Mouse (Mus musculus) right cerebral cortex, postnatal 10 days (tissue): ENCODE data around the gene Nck2.
A peak's percentile ranks its signal among the peaks of the same experiment; 100 is the strongest.

Source experiments
- DNase-seq, 2 experiments: peaks; one replicate each; pipeline ENCODE4 v3.0.0; 2021; ENCODE audit warnings: low spot score in 2 of 2

Nck2 gene

DNA sequence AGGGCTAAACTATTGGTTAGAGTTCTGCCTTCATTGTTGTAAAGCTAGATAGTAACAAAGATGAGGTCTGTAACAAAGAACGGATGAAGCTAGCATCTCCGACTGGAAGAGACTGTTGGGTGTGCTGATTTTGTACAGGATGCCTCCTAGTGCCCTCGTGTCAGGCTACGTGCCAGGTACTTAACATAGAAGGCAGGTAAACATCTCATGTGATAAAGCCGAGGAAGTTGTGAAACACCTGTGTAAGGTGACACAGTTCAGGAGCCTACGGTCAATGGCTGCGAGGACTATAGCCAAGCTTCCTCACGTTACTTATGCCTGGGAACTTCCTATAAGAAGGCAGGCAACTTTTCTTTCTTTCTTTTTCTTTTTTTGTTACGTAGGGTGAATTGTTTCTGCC lies at the start of gene Nck2:
Gene Nck2 (plus strand): TSS at position 49 of the 400 bp plus-strand sequence.
- no peak for DNase-seq

DNA sequence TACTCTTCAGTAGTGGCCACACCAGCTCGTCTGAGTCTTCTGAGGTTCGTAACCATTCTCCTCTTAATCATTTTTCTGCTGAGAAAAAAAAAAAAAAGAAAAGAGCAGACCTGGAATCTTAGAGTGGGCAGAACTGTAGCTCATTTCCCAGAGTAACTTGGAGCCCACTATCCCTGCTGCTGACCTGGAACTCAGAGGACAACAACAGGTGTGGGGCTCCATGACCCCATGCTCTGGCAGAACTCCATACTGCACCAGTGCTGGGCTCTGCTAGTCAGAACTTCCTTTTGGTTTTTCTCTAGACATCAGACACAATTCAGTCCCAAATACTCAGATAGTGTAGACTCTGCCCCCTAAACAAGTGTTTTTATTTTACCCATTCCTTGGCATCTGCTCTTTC lies 49.3 kb upstream of the Nck2 start:
- no peak for DNase-seq

DNA sequence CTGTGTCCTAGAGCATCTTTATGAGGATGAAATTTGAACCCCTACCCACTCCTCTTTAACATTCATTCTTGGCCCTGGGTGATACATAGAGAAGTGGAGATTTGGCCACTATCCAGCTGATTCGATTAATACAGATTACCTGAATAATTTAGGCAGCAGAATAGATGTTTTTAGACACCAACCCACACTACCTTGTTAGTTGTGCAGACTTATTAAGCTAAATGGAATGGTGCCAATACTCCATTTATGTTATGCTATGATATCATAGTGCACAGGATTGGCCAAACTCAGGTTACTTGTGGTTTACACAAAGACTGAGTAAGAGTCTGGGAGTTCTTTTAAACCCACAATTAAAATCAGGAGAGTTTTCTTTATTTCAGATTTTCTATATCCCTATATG lies 48.6 kb upstream of the Nck2 start:
- DNase-seq, result no peak

DNA sequence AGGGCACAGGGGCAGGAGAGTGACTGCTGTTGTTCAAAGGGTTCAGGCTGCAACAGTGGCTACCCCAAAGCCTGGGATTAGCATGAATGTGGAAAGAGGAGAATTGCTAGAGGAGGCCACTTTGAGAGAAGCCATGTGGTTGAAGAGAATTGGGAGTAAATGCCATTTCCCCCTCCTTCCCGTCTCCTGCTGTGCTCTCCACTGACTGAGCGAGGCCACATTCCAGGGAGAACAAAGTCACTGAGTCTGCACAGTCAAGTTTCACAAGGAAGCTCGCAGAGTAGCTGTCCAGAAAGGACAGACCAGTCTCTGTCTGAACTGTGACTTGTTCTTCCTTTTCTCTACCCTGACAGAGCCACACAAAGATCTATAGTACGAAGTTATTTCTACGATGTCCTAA lies 47.9 kb upstream of the Nck2 start:
- DNase-seq, result no peak

DNA sequence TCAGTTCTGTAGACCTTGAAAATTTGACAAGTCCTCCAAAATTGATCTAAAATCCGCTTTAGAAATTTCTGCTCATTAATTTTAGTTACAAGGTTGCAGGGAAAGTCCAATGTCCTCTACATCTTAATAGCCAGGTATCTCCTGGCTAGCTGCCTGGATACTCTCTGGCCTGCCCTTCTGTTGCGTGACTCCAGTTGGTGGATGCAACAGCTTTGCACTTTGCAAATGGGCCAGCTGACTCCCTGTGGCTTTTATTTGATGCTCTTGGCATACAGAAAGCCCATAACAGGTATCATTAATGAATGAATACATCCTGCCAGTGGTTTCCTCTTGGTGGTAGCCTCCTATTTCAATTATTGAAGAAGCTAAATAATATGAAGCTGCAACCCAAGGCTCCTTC lies 47.3 kb upstream of the Nck2 start:
- no peak for DNase-seq

DNA sequence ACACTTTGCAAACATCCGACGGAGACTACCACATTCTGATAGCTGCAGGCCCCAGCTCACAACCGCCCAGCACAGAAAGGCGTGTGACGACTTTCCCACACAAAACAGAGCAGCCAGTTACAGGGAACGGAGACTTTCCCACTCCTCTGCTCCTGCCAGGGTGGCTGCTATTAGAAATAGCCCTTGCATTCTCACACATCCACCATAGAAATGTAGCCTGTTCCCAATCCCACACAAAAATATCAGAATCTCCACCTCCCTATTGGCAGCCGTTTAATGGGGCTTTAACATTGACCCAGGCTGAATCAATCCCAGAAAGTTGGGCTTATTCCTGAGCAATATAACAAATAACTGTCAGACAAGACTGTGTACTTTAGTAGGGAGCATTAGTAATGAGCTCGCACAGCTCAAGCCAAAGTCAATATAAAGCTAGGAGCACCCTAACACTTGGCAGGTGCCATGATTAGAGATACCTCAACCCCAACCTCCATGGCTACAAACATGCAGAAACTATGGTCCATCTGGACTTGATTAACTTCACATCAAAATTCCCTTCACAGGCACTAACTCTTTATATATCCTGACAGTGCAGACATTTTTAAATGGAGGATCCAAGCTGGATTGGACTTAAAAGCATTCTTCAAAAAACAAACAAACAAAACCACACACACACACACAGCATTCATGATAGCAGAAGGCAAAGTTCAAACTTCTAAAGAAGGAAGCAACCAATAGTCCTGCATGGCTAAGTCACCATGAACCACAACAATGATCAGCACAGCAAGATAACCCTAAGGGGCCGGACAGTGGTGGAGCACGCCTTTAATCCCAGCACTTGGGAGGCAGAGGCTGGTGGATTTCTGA lies 45.4 kb upstream of the Nck2 start:
- DNase-seq, result no peak

DNA sequence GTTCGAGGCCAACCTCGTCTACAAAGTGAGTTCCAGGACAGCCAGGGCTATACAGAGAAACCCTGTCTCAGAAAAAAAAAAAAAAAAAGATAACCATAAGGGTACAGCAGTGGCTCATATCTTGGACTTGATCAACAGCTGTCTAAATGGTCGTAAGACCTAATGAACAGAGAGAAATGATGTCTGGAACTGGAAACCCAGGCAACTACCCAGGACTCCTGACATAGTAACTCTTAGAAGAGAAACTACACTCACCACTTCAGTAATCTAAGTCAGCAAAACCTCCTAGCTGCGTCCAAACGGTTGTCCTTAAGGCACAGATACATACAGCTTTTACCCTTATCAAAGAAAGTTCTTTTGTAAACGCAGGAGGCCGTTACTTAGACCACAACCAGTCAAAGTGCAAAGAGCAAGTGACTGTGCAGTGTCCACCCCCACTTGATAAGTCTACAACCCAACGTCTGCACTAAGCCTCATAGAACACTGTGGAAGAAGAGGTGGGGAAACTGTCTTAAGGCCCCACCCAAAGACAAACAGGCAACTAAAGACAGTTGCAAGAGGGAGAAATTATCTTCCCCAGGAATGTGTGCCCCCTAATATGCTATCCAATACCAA lies 44.7 kb upstream of the Nck2 start:
- DNase-seq, result no peak

DNA sequence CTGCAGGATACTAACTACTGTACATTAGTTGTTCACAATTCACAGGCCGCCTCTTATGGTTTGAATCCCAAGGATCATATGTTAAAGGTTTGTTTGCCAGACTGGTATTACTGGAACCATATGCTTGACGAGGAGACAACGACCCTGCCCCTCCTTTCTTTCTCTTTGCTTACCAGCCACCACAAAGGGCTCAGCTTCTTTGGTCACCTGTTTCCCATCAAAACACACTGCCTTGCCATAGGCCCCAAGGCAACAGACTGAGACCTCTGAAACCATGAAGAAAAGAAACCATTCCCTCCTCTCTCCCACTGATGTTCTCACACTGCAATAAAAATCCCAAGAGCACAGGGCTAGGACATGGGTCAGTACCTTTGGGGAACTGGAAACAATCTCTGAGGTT lies 43.7 kb upstream of the Nck2 start:
- DNase-seq, result no peak

DNA sequence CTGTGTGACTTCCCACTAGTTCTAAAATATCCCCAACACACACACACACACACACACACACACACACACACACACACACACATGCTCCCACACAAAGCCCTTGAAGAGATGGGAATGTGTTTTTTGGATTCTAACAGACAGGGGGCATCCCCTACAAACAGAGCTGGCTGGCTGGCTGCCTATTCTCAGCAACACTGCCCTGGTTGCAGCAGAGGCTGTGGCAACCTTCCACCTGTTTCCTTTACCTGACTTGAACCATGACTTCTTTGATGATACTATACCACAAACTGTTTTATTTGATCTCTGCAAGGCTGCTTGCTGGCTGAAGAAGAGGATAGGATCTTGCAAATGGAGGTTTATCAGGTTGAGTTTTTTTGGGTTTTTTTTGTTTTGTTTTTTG lies 41.0 kb upstream of the Nck2 start:
- no peak for DNase-seq

DNA sequence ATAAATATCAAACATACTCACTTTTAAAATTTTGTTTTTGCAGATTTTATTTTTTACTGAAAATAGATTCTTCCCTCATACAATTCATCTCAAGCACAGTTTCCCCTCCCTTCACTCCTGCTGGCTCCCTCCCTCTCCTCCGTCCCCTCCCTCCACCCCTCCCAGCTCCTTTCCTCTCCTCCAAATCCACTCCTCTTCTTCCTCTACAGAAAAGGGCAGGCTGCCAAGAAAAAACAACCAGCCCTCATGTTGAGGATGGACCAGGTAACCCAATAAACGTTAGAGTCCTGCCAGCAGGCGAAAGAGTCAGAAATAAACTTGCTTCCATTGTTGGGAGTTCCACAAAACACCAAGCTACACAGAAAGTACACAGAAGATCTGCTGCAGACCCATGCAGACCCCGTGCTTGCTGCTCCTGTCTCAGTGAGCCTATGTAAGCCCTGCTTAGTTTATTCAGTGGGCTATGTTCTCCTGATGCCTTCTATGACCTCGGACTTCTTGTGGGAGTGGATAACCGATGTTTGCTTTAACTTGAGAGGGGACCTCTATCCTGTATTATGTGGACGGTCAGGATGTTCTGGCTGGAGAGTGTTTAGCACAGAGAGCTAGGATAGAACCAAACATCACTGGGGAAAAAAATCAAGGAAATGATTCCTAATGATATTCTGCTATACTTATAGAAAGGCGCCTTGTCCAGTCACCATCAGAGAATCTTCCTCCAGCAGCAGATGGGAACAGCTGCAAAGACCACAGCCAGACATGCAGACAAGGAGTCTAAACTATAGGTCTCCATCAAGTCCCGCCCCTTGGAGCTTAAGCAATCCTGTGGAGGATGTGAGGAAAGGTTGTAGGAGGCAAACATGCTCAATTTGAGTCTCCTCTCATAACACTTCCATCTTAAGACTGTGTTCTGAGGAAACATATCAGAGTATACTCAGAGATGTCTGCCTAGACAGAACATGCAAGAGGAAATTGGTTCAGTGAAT lies 39.4 kb upstream of the Nck2 start:
- DNase-seq, result no peak

DNA sequence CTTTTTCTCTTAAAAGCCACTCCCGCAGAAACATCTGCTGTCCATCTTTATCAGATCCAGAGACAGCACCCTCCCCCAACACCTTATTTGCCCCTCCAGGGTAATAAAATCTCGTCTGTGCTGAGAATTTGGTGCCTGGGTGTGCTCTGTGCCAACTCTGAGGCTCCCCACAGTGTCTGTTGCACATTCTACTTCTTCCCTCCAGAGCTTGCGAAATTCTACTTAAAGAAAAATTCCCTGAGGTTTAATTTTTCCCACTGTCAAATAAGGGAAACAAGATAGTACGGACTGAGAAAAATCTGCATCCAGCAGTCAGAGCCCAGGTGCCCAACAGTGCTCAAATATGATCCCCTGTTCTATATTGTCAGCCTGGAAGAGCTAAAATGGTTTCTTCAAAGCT lies 35.4 kb upstream of the Nck2 start:
- no peak for DNase-seq

DNA sequence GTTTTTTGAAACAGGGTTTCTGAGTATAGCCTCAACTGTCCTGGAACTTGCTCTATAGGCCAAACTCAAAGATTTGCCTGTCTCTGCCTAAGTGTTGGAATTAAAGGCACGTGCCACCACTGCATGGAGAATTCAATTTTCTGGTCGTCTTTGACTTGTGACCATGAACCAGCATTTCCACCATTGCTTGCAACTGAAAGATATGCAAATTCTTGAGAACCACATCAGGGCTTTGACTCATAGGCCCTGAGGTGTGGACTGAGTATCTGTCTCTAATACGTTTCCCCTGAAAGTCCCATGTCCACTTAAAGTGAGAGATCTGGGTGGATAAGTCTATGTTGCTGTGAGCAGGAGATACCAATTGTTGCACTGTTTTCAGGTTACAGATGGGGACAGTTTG lies 31.6 kb upstream of the Nck2 start:
- DNase-seq, result no peak

DNA sequence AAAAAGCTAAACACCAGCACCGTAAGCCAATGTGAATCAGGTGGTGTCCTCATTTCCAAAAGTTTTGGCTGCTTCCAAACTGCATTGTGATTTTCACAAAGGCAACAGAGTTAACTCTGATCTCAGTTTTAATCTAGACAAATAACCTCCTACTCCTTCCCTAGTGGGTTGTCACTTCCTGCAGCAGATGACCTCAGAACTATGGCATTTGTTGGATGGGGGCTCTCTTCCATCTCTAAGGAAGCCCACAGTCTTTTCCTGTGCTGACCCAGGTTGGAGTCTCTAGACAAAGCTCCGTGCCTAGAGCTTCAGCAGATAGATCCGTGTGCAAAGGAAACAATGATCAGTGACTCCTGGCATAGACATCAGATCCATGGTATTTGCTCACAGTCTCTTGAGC lies 31.1 kb upstream of the Nck2 start:
- no peak for DNase-seq

DNA sequence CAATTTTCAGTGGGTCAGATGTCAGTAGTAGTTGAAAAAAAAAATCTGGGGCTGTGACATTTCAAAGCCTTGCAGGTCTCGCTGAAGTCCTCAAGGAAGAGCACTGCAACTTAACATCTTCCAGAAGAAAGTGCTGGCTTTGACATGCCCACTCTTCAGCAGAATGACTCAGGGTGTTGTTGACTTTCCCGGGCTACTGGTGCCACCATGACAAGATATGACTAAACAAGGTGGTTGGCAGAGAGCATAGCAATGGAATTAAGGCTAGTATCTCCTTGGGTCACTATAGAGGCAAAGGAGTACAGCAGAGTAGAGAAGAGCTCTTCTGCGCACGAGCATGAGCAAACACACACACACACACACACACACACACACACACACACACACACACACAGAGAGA lies 30.6 kb upstream of the Nck2 start:
- no peak for DNase-seq

DNA sequence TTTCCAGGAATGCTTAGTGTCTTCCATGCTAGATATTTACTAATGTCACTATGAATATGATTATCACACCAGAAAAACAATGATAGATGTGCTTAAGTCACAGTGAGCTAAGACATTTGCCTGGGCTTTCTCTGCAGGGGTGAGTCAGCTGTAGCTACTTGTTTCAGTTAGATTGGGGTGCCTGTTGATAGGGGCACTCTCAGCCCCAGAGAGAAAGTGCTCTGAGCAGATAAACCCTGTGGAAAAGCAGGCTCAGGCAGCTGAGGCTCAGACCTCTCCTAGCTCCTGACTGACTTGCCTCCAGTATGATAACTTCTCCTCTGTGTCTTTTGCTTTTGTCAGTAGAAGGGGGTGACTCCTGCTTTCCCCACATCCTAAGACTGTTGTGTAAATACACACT lies 30.2 kb upstream of the Nck2 start:
- no peak for DNase-seq

DNA sequence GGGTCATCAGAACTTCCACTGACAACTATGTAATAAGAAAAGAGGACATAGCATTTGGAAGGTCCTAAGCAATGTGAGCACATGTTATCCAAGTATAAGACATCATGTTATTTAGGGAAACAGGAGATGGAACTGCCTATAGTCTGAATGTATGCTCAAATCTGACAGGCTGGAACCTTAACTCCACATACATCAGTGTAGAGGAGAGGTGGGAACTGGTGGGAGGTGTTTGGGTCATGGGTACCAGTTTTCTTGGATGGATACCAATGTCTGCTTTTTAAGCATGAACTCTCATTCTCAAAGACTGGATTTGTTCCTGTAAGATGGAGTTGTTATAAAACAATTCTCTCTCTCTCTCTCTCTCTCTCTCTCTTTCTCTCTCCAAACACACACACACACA lies 29.4 kb upstream of the Nck2 start:
- no peak for DNase-seq

DNA sequence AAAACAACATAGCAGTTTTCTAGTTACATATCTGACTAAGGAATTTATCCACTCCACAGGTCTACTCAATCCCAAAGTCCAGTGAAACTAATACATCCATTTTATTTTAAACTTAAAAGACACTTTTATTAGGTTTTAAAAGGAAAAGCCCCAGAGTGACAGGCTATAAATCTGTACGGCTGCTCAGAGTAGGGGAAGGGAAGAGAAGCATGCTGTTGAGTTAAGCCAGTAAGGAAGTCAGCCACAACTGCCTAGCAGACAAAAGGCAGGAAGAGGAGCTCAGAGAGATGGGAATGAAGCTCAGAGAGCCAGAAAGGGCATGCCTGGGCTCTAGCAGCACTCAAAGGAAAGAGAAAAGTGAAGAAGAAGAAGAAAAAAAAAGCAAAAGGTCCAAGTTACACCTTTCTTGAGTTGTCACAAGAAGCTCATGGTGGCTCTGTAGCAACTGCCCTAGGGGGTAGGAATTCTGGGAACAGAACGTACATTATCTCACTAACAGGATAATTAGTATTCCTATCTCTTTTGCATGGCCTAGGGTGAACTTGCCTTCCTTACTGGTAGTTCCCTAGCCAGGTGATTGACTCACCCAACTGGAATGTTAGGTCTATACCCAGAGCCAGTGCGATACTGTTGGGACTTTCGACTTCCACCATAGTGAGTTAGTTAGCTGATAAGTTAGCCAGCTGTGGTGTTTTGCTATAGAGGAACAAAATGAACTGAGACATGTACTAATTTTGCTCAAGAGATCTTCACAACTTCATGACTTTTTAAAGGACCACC lies 21.2 kb upstream of the Nck2 start:
- DNase-seq, result no peak

DNA sequence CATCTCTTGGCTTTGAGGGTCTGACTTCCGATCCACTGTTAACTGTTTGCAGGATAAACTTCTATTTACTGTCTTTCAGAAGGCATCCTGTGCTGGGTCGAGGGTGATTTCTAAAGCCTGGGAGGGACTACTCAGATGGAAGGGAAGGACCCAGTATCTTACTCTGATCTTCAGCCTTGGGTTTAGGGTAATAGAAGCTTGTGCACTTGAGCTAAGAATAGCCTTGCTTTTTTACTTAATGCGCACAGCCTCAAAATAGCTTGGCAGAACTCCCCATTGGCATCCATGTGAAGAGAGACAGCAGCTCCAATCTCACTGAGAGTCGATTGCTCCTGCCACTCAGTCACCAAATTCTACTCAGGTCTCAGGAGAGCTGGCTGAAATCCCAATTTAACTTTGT lies 17.9 kb upstream of the Nck2 start:
- peak; percentile 44 to 52 for DNase-seq

DNA sequence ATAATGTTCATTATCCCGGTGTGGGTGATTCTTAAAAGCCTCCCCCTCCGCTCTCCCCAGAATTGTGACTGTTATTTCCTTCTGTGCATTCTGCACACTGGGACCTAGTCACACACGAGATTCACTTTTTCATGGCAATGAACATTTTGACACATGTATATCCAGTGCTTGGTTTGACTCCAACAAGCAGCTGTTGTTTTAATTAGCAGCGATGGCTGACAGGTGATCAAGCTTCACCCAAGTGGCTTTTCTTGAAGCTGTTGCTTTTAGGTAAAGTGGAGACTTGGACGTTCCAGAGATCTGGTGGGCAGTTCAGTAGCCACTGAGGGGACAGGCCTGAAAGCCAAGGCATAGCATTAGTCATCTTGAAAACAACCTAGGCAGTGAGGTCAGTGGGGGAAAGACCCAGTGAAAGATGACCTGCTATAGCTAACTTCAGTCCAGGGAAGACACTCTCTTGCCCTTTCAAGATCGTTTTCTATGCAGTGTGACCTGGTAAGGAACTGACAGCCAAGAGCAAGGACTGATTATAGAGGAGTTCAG lies 17.3 kb upstream of the Nck2 start:
- DNase-seq, result no peak

DNA sequence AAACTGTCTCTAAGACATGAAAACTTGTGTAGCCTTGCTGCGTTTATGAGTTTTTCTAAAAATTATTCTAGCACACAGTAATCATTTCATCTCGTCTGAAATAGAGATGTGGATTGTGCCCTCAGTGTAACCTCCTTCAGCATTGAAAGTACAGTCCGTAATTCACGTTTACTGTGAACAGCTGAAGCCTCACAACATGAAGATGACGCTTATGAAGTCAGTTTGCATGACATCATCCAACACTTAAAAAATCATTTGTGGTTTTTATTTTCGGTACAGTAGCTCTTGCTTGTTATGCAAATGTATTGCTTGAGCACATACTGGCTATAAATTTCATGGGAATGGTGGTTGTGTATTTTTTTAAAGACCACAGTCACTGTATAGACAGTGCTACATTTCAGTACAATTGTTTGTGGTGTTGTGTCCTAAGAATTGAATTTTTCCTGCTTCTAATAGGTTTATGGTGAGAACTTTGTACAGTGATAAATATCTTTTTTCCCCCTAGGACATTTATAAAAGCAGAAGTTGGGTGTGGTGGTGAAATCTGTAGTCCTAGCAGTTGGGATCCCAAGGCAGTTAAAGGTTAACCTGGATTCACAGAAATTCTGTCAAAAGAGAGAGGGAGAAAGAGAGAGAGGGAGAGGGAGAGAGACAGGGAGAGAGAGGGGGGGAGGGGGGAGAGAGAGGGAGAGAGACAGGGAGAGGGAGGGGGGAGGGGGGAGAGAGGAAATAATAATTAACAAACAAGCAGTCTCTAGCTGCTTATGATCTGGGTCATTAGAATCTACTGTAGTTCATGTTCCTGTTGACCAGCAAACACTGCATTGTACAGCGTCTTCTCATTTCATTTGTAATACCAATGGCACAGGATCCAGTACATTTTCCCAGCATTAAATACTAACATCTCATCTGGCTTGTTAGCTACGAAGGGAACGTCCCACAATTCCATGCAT lies 14.2 kb upstream of the Nck2 start:
- DNase-seq, result no peak
